Mouse (Mus musculus) forebrain, embryonic 11.5 days (tissue): ENCODE results near the gene Pfn1. TPM values are rescaled to one million over a fixed set of nuclear protein-coding genes. Genes with fewer than 3 reads are reported as not detected.

Experiments used
- ATAC-seq: fragments of 200-750 bp; cut with Nextera tagmentation; replicated peaks from 2 replicates; pipeline ENCODE4 v1.8.0; 2017; ENCODE audit warnings: moderate TSS enrichment; ENCODE audit not compliant: low FRiP score
- DNase-seq: peaks from one replicate; pipeline ENCODE4 v3.0.0-alpha.2; 2017; ENCODE audit warnings: low spot score
- H3K27ac ChIP-seq: fragments of 300-500 bp; sonication (generic); 2 replicates; pipeline ENCODE4 v1.5.1; 2014; ENCODE audit warnings: low read depth, low read length
- H3K27me3 ChIP-seq: fragments of 300-500 bp; sonication (generic); 2 replicates; pipeline ENCODE4 v1.6.1; 2014; ENCODE audit warnings: mild to moderate bottlenecking, low read length, mixed read lengths; ENCODE audit not compliant: control insufficient read depth, insufficient read depth
- H3K36me3 ChIP-seq: fragments of 300-500 bp; sonication (generic); 2 replicates; pipeline ENCODE4 v1.6.1; 2014; ENCODE audit warnings: mild to moderate bottlenecking, low read length, moderate library complexity, mixed read lengths; ENCODE audit not compliant: control insufficient read depth, insufficient read depth
- H3K4me1 ChIP-seq: fragments of 300-500 bp; sonication (generic); replicated peaks from 2 replicates; pipeline ENCODE4 v1.6.1; 2014; ENCODE audit warnings: low read length, mixed read lengths; ENCODE audit not compliant: control insufficient read depth, insufficient read depth
- H3K4me2 ChIP-seq: fragments of 300-500 bp; sonication (generic); 2 replicates; pipeline ENCODE4 v1.6.1; 2014; ENCODE audit warnings: low read depth, mild to moderate bottlenecking, low read length, moderate library complexity, mixed read lengths; ENCODE audit not compliant: severe bottlenecking
- H3K4me3 ChIP-seq: fragments of 300-500 bp; sonication (generic); 2 replicates; pipeline ENCODE4 v1.5.1; 2014; ENCODE audit warnings: low read depth, low read length
- H3K9ac ChIP-seq: fragments of 300-500 bp; sonication (generic); 2 replicates; pipeline ENCODE4 v1.6.1; 2014; ENCODE audit warnings: low read length
- H3K9me3 ChIP-seq: fragments of 300-500 bp; sonication (generic); 2 replicates; pipeline ENCODE4 v1.6.1; 2016; ENCODE audit warnings: low read length, mixed read lengths; ENCODE audit not compliant: control insufficient read depth
- WGBS: fragments of 180-500 bp; shearing (Covaris S2); extraction: QIAGEN DNeasy Blood & Tissue Kit; methylation state at CpG from one replicate; pipeline ENCODE4 v1.1.7; 2014; 5-methylcytosine and 5-hydroxymethylcytosine counted together
- polyA plus RNA-seq: library from polyadenylated mRNA; unstranded; fragments of >200 nt; fragmentation: Nextera tagmentation; extraction: Ambion mirVana; gene quantifications from 2 replicates; pipeline ENCODE4 v1.2.1, GENCODE M21; 2014

Pfn1 gene
- polyA plus RNA-seq, 1 experiment from 2014 or later: 1,387 TPM

- Histone ChIP-seq H3K9ac (no peak overlapping the region), H3K36me3 (no peaks in the 10 kb centered on the region; the same call in 1 of the 2 replicates), H3K9me3 (no peaks in the 10 kb centered on the region), H3K27ac (no peak overlapping the region), H3K27me3 (no peaks in the 10 kb centered on the region; the same call in 1 of the 2 replicates), H3K4me1 (peaks cover 6% of the 10 kb centered on the region), H3K4me3 (no peak overlapping the region), H3K4me2 (no peak overlapping the region)
- no peak for DNase-seq
- WGBS: 84% methylated on average over 7 of the region's 7 CpGs
- no peak for ATAC-seq
Observed at GRCm38 (mm10) chr11:70612505-70612904, 41.9 kb downstream of the Pfn1 start.

- H3K27me3 ChIP-seq: no peaks in the 10 kb centered on the region; the same call in 1 of the 2 replicates
- ATAC-seq (no peak), DNase-seq (peak; percentile 32)
- no peak overlapping the region for H3K4me3 ChIP-seq
- no peak overlapping the region for H3K4me2 ChIP-seq
- H3K4me1 ChIP-seq: peaks cover 6% of the 10 kb centered on the region
- no peaks in the 10 kb centered on the region; the same call in 1 of the 2 replicates for H3K36me3 ChIP-seq
- H3K27ac ChIP-seq: no peak overlapping the region
- WGBS: 88% methylated on average over 4 of the region's 4 CpGs
- H3K9ac ChIP-seq: no peak overlapping the region
- H3K9me3 ChIP-seq: no peaks in the 10 kb centered on the region
Observed at GRCm38 (mm10) chr11:70610752-70611151, 43.7 kb downstream of the Pfn1 start.

GRCm38 (mm10) chr11:70608381-70609066, 45.9 kb downstream of the Pfn1 start:
- peak; percentile 62 for DNase-seq
- 90% methylated on average over 25 of the region's 26 CpGs for WGBS
- H3K4me2 ChIP-seq: no peak overlapping the region
- no peaks in the 10 kb centered on the region for H3K27me3 ChIP-seq
- no peak for ATAC-seq
- H3K9me3 ChIP-seq: no peaks in the 10 kb centered on the region
- no peaks in the 10 kb centered on the region; the same call in 1 of the 2 replicates for H3K36me3 ChIP-seq
- no peak overlapping the region for H3K27ac ChIP-seq
- no peak overlapping the region for H3K9ac ChIP-seq
- no peaks in the 10 kb centered on the region for H3K4me1 ChIP-seq
- no peak overlapping the region for H3K4me3 ChIP-seq

- ATAC-seq (no peak), DNase-seq (no peak)
- Histone ChIP-seq H3K4me1 (no peaks in the 10 kb centered on the region), H3K36me3 (no peaks in the 10 kb centered on the region; the same call in 1 of the 2 replicates), H3K9ac (no peak overlapping the region), H3K27ac (no peak overlapping the region), H3K27me3 (no peaks in the 10 kb centered on the region), H3K9me3 (no peaks in the 10 kb centered on the region), H3K4me3 (no peak overlapping the region), H3K4me2 (no peak overlapping the region)
- 93% methylated on average over 9 of the region's 9 CpGs for WGBS
Observed at GRCm38 (mm10) chr11:70607611-70608010, 46.8 kb downstream of the Pfn1 start.

- Histone ChIP-seq H3K4me1 (no peaks in the 10 kb centered on the region), H3K4me2 (no peak overlapping the region), H3K27ac (no peak overlapping the region), H3K36me3 (no peaks in the 10 kb centered on the region; the same call in 1 of the 2 replicates), H3K9me3 (no peaks in the 10 kb centered on the region), H3K4me3 (no peak overlapping the region), H3K27me3 (no peaks in the 10 kb centered on the region), H3K9ac (no peak overlapping the region)
- WGBS: 82% methylated on average over 12 of the region's 12 CpGs
- DNase-seq (no peak), ATAC-seq (no peak)
Observed at GRCm38 (mm10) chr11:70606717-70607116, 47.7 kb downstream of the Pfn1 start.

DNA sequence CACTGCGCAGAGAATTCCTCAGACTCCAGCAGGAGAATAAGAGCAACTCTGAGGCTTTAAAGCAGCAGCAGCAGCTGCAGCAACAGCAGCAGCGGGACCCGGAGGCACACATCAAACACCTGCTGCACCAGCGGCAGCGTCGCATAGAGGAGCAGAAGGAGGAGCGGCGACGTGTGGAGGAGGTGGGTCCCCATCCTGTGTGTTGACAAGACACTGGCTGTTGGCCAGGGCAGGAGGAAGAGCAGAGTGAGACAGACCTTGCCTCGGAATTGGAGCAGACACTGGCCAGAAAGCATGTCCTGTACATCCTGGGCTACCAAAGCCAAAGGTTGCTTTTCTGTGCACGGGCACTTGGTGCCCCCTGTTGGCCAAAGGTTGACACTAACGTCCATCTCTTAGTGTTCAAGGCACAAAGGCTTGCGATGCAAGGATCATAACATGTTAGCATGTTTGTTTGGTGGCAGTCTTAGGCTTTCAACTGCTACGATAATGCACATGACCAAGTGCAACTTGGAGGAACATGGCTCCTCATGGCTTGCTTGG, 49.3 kb downstream of the Pfn1 start:
- no peak overlapping the region for H3K4me3 ChIP-seq
- H3K9me3 ChIP-seq: no peaks in the 10 kb centered on the region
- H3K36me3 ChIP-seq: no peaks in the 10 kb centered on the region; the same call in 1 of the 2 replicates
- ATAC-seq (no peak), DNase-seq (peak; percentile 81)
- H3K4me1 ChIP-seq: no peaks in the 10 kb centered on the region
- 67% methylated on average over 14 of the region's 14 CpGs for WGBS
- no peak overlapping the region for H3K9ac ChIP-seq
- H3K27me3 ChIP-seq: no peaks in the 10 kb centered on the region
- no peak overlapping the region for H3K27ac ChIP-seq
- no peak overlapping the region for H3K4me2 ChIP-seq

Other genes starting within 250 kb of the Pfn1 start
- 51.0 and 52.2 TPM in 2 replicates for gene Pelp1, start 244.6 kb downstream of the Pfn1 start, polyA plus RNA-seq
- 44.0 and 47.9 TPM in 2 replicates for gene Arrb2, start 222.0 kb downstream of the Pfn1 start, polyA plus RNA-seq
- 40.9 and 46.0 TPM in 2 replicates for gene Med11, start 202.7 kb downstream of the Pfn1 start, polyA plus RNA-seq
- gene Zmynd15, start 195.2 kb downstream of the Pfn1 start, polyA plus RNA-seq: 0.21 and 0.27 TPM in 2 replicates
- gene Cxcl16, start 194.7 kb downstream of the Pfn1 start, polyA plus RNA-seq: 0.81 and 1.1 TPM in 2 replicates
- gene Tm4sf5, start 149.4 kb downstream of the Pfn1 start, polyA plus RNA-seq: 0.91 TPM in 1 of 2 replicates, not detected in the other
- not detected in 2 replicates for gene Vmo1, start 140.0 kb downstream of the Pfn1 start, polyA plus RNA-seq
- 0.35 and 0.56 TPM in 2 replicates for gene Gltpd2, start 135.4 kb downstream of the Pfn1 start, polyA plus RNA-seq
- gene Psmb6, start 129.3 kb downstream of the Pfn1 start, polyA plus RNA-seq: 812 and 901 TPM in 2 replicates
- not detected in 2 replicates for gene Gm40193, start 121.7 kb downstream of the Pfn1 start, polyA plus RNA-seq
- gene Pld2, start 114.6 kb downstream of the Pfn1 start, polyA plus RNA-seq: 3.2 and 3.8 TPM in 2 replicates
- 17.7 and 21.1 TPM in 2 replicates for gene Mink1, start 91.8 kb downstream of the Pfn1 start, polyA plus RNA-seq
- gene 4930544D05Rik, start 38.8 kb downstream of the Pfn1 start, polyA plus RNA-seq: not detected in 2 replicates
- not detected in 2 replicates for gene Chrne, start 35.4 kb downstream of the Pfn1 start, polyA plus RNA-seq
- 1.1 and 1.3 TPM in 2 replicates for gene Gp1ba, start 15.5 kb downstream of the Pfn1 start, polyA plus RNA-seq
- gene Rnf167, start 7.4 kb downstream of the Pfn1 start, polyA plus RNA-seq: 88.0 and 90.0 TPM in 2 replicates
- gene Slc25a11, start 7.2 kb downstream of the Pfn1 start, polyA plus RNA-seq: 129 and 137 TPM in 2 replicates
- gene Eno3, start 2.6 kb upstream of the Pfn1 start, polyA plus RNA-seq: 16.6 and 17.4 TPM in 2 replicates
- gene Spag7, start 14.8 kb upstream of the Pfn1 start, polyA plus RNA-seq: 160 and 167 TPM in 2 replicates
- gene Camta2, start 33.5 kb upstream of the Pfn1 start, polyA plus RNA-seq: 10.8 and 11.4 TPM in 2 replicates
- 0.65 and 1.3 TPM in 2 replicates for gene Inca1, start 45.5 kb upstream of the Pfn1 start, polyA plus RNA-seq
- 6.4 and 6.9 TPM in 2 replicates for gene Kif1c, start 45.9 kb upstream of the Pfn1 start, polyA plus RNA-seq
- gene Zfp3, start 109.6 kb upstream of the Pfn1 start, polyA plus RNA-seq: 9.2 and 10.4 TPM in 2 replicates
- gene Scimp, start 157.9 kb upstream of the Pfn1 start, polyA plus RNA-seq: not detected in 2 replicates
- gene Rabep1, start 190.1 kb upstream of the Pfn1 start, polyA plus RNA-seq: 41.2 and 42.7 TPM in 2 replicates